Mouse (Mus musculus) embryonic facial prominence, embryonic 14.5 days (tissue): ENCODE results near the gene Zfp277. TPM values are rescaled to one million over a fixed set of nuclear protein-coding genes. Genes with fewer than 3 reads are reported as not detected.

Experiments used
- ATAC-seq: fragments of 200-750 bp; cut with Nextera tagmentation; 2 replicates; pipeline ENCODE4 v1.8.0; 2017; ENCODE audit warnings: low read depth, moderate number of reproducible peaks, moderate TSS enrichment
- DNase-seq: peaks from one replicate; pipeline ENCODE4 v3.0.0-alpha.2; 2015; ENCODE audit warnings: low spot score
- H3K27ac ChIP-seq: fragments of 300-500 bp; sonication (generic); replicated peaks from 2 replicates; pipeline ENCODE4 v1.5.1; 2014; ENCODE audit warnings: low read depth, mild to moderate bottlenecking, low read length, moderate library complexity
- H3K27me3 ChIP-seq: fragments of 300-500 bp; sonication (generic); replicated peaks from 2 replicates; pipeline ENCODE4 v1.6.1; 2014; ENCODE audit warnings: low read length; ENCODE audit not compliant: control insufficient read depth, insufficient read depth
- H3K36me3 ChIP-seq: fragments of 300-500 bp; sonication (generic); 2 replicates; pipeline ENCODE4 v1.6.1; 2014; ENCODE audit warnings: low read length, mixed read lengths; ENCODE audit not compliant: control insufficient read depth, insufficient read depth
- H3K4me1 ChIP-seq: fragments of 300-500 bp; sonication (generic); 2 replicates; pipeline ENCODE4 v1.6.1; 2014; ENCODE audit warnings: antibody characterized with exemption, low read length; ENCODE audit not compliant: control insufficient read depth, insufficient read depth
- H3K4me2 ChIP-seq: fragments of 300-500 bp; sonication (generic); 2 replicates; pipeline ENCODE4 v1.6.1; 2014; ENCODE audit warnings: low read depth, mild to moderate bottlenecking, low read length, moderate library complexity, mixed read lengths
- H3K4me3 ChIP-seq: fragments of 300-500 bp; sonication (generic); 2 replicates; pipeline ENCODE4 v1.5.1; 2014; ENCODE audit warnings: low read depth, mild to moderate bottlenecking, low read length
- H3K9ac ChIP-seq: fragments of 300-500 bp; sonication (generic); 2 replicates; pipeline ENCODE4 v1.6.1; 2014; ENCODE audit warnings: low read depth, mild to moderate bottlenecking, low read length, moderate library complexity, mixed read lengths
- H3K9me3 ChIP-seq: fragments of 300-500 bp; sonication (generic); 2 replicates; pipeline ENCODE4 v1.6.1; 2016; ENCODE audit warnings: low read length; ENCODE audit not compliant: control insufficient read depth
- WGBS: fragments of 180-500 bp; shearing (Covaris S2); extraction: QIAGEN DNeasy Blood & Tissue Kit; methylation state at CpG from one replicate; pipeline ENCODE4 v1.1.7; 2014; 5-methylcytosine and 5-hydroxymethylcytosine counted together
- polyA plus RNA-seq: library from polyadenylated mRNA; unstranded; fragments of >200 nt; fragmentation: Nextera tagmentation; extraction: Ambion mirVana; gene quantifications from 2 replicates; pipeline ENCODE4 v1.2.1, GENCODE M21; 2014

The Zfp277 gene
- polyA plus RNA-seq, 1 experiment from 2014 or later = 35.7 TPM

DNA sequence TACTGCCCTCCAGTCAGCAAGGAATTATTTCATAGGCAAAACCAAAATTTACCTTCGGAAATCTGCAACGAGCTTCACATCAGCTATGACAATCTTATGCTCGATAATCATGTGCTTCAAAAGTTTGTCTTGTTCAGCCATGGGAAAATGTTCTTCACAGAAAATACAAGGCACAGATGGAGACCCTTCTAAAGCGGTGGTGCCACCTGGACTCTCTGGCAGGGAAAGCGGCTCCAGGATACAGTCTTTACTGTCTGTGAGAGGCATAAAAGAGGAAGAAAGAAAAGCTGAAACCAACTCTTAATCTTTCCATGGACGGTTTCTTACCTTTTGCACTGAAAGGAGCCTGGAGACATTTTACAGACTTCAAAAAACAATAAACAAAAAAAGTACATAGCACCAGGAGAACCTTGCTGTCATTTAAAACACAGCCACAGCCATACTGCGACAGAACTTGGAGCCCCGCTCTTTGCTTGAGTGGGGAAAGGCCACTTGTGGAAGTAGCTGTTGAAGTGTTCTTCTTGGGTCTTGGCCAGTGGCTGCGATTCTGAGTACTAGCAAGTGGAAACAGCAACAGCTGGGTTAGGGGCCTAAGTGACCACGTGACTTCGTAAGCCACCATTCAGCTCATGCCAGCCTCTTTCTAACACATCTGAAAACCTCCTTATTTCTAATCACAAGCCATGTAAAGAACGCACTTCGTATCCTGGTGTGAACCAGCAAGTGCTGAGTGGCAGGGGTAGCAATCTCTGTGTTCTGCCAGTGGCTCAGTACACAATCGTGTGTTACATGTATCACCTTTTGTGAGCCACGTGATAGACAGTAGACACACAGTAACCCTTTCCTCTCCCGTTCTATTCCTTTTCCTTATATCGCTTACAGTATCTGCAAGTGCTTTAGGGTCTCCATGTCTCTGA lies 66.8 kb downstream of the Zfp277 start:
- ATAC-seq = no peak
- Histone ChIP-seq H3K9ac (no peak overlapping the region), H3K27me3 (no peaks in the 10 kb centered on the region), H3K4me1 (no peaks in the 10 kb centered on the region), H3K9me3 (no peaks in the 10 kb centered on the region), H3K4me3 (no peak overlapping the region), H3K36me3 (0 out of 2 replicates have a peak, but pooled peaks cover 11% of the 10 kb centered on the region), H3K27ac (no peak overlapping the region), H3K4me2 (no peak overlapping the region)
- peak; percentile 16 for DNase-seq
- WGBS = 84% methylated on average over 17 of the region's 17 CpGs

DNA sequence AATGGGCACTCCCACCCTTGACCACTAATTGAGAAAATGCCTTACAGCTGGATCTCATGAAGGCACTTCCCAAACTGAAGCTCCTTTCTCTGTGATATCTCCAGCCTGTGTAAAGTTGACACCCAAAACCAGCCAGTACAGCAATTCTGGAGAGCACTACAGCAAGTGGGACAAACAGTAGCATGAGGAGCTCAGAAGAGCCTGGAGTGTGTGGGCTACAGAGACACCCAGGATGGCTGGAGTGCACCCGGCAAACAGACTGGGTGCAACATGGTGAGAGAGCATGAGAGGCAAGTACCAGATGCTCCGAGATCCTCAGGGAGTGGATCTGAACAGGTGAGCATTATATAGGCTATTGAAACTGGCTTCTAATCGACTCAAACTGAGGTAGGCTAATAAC lies 93.8 kb downstream of the Zfp277 start:
- Histone ChIP-seq H3K4me2 (no peak overlapping the region), H3K27ac (no peak overlapping the region), H3K4me3 (no peak overlapping the region), H3K36me3 (no peaks in the 10 kb centered on the region), H3K4me1 (peaks cover 5% of the 10 kb centered on the region; the same call in 1 of the 2 replicates), H3K9me3 (no peaks in the 10 kb centered on the region), H3K27me3 (no peaks in the 10 kb centered on the region), H3K9ac (no peak overlapping the region)
- ATAC-seq (no peak), DNase-seq (no peak)
- WGBS = 76% methylated on average over 3 of the region's 3 CpGs

DNA sequence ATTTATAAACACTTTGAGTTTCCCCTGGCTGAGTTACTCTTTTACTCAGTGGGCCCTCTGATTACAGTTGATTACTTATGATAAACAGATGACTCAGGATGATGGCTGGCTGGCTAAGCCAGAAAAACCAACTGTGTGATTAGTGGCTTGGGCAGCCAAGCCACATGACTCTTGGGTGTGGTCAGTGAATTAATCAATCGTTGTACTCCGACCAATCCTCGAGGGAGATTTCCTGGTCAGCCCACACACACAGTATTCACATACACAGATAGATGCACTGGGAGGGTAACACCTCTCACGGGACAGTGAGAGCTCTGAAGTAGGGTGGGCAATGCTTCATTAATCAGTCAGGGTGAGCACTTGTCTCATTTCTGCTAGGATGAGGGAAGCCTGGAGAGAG lies 97.5 kb downstream of the Zfp277 start:
- Histone ChIP-seq H3K4me1 (peaks cover 5% of the 10 kb centered on the region; the same call in 1 of the 2 replicates), H3K27me3 (no peaks in the 10 kb centered on the region), H3K36me3 (no peaks in the 10 kb centered on the region), H3K9me3 (no peaks in the 10 kb centered on the region), H3K4me3 (no peak overlapping the region), H3K27ac (no peak overlapping the region), H3K4me2 (no peak overlapping the region), H3K9ac (no peak overlapping the region)
- ATAC-seq (peak; percentile 22; the same call in 1 of the 2 replicates), DNase-seq (peak; percentile 61)
- WGBS = 71% methylated on average over 4 of the region's 4 CpGs

DNA sequence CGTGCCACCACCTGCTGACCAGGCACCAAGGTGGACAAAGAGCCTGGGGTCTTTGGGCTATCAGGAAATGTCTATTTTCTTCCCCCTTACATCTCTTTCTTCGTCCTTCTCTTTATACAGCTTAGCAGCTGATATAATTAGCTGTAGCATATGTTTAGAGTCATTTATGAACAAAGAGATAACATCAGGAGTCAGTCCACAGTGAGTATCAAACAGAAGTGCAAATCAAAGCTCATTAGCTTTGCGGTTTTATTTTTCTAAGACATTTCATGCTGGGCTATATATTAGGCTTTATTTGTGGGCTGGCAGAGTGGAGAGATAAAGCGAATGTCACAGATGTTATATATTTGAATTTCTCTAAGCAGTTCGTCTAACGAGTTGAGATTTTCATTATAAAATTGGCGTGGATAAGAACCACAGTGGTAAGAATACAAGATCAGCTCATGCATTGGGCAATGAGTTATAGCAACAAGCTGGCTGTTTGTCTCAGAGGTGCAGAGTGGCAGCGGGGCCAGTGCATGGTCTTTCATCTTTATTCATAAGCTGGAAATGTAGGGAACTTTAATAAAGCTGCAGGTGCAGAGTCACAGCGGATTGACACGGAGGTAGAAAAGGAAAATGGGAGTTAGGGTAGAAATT lies 98.5 kb downstream of the Zfp277 start:
- no peaks in the 10 kb centered on the region for H3K27me3 ChIP-seq
- H3K9me3 ChIP-seq = no peaks in the 10 kb centered on the region
- 76% methylated on average over 10 of the region's 10 CpGs for WGBS
- H3K9ac ChIP-seq = no peak overlapping the region
- H3K4me3 ChIP-seq = no peak overlapping the region
- no peaks in the 10 kb centered on the region for H3K36me3 ChIP-seq
- no peak overlapping the region for H3K4me2 ChIP-seq
- H3K27ac ChIP-seq = no peak overlapping the region
- ATAC-seq (no peak), DNase-seq (no peak)
- H3K4me1 ChIP-seq = peaks cover 5% of the 10 kb centered on the region; the same call in 1 of the 2 replicates

DNA sequence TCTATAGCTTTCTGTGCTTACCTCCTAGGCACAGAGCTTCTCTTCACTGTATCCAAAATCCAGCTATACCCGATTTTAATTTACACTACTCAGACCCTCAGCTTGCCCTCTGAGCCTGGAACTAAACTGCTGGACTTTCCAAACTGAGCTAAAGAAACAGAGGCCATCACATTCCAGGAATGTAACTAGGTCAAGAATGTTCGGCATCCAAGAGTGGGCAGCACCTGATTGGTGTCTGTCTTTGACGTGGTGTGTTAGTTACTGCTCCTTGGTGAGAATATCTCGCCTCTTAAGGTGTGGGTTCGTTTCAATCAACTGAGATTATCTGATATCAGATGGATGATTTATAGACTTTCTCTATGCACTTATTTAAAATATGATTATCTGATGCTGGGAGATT lies 104.3 kb downstream of the Zfp277 start:
- WGBS = 51% methylated on average over 5 of the region's 5 CpGs
- H3K4me3 ChIP-seq = no peak overlapping the region
- H3K27ac ChIP-seq = no peak overlapping the region
- no peaks in the 10 kb centered on the region for H3K36me3 ChIP-seq
- no peak overlapping the region for H3K9ac ChIP-seq
- H3K27me3 ChIP-seq = no peaks in the 10 kb centered on the region
- no peaks in the 10 kb centered on the region for H3K4me1 ChIP-seq
- DNase-seq (no peak), ATAC-seq (no peak)
- no peaks in the 10 kb centered on the region for H3K9me3 ChIP-seq
- H3K4me2 ChIP-seq = no peak overlapping the region

DNA sequence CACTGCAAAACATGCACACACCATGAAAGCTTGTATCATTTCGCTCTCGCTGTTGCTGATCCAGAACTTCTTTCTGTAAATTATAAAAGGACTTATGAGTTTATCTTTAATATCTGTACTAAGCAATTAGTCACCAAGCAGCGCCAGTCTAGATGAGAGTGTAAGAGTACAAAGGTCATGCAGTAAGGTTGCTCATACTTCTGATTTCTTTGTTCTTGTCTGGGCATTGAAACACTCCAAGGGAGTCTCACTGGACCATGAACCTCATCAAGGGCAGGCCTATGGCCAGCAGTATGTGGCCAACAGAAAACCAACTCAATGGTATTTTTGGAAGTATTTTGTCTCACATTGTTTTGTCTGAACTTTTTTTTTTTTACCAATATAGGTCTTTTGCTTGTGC lies 110.4 kb downstream of the Zfp277 start:
- ATAC-seq = no peak
- DNase-seq = no peak
- H3K4me1 ChIP-seq = no peaks in the 10 kb centered on the region
- 94% methylated on average over 3 of the region's 3 CpGs for WGBS
- no peak overlapping the region for H3K4me2 ChIP-seq
- H3K36me3 ChIP-seq = no peaks in the 10 kb centered on the region; the same call in 1 of the 2 replicates
- no peaks in the 10 kb centered on the region for H3K9me3 ChIP-seq
- H3K4me3 ChIP-seq = no peak overlapping the region
- H3K27me3 ChIP-seq = no peaks in the 10 kb centered on the region
- H3K27ac ChIP-seq = no peak overlapping the region
- no peak overlapping the region for H3K9ac ChIP-seq

DNA sequence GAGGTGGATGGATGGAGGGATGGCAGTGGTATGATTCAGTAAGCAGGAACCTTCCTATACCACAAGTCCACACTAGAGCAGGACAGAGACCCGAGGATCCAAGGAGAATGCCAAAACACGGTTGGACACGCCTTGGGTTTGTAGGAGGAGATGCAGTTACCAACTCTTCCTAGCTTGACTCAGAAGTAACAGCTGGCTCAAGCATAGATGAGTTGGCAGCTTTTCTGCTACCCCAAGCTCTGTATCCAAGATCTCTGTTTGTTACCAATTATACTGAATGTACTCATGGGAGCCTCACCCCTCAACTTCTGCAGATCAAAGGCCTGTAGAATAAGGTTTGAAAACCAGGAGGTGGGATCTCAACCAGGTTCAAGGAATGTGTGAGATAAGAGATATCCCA lies 114.2 kb downstream of the Zfp277 start:
- Histone ChIP-seq H3K9ac (no peak overlapping the region), H3K9me3 (no peaks in the 10 kb centered on the region), H3K4me1 (no peaks in the 10 kb centered on the region), H3K27me3 (no peaks in the 10 kb centered on the region), H3K4me3 (no peak overlapping the region), H3K4me2 (no peak overlapping the region), H3K27ac (no peak overlapping the region), H3K36me3 (no peaks in the 10 kb centered on the region; the same call in 1 of the 2 replicates)
- no peak for DNase-seq
- ATAC-seq = no peak
- 92% methylated on average over 3 of the region's 3 CpGs for WGBS

DNA sequence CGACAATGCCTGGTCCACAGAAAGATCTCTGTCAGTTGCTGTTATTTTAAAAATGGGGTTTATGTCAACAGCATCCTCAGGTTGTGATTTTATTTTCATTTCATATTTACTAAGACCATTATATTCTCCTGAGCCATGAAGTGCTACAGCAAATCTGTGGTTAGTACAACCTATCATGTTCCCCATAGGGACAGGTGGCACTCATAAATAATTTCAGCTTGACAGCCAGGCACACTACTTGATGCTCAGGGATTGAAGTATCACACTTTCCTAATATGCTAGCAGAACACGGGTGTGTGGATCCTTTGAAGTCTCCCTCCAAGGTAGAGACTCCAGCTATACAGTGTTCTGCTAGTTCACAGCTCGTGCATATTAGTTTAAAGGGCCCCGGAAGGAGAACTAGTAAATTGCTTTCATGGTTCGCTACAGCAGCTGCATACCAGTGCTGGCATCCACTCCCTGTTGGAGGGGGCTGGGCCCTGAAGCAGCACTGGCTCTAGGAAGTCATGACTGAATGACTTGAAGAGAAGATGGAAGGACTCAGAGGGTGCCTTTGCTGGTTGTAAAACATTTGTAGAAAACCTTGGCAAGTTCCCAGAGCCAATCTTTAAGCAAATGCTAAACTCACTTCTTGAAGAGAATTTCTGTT lies 118.6 kb downstream of the Zfp277 start:
- H3K4me3 ChIP-seq = no peak overlapping the region
- 46% methylated on average over 5 of the region's 5 CpGs for WGBS
- H3K4me2 ChIP-seq = no peak overlapping the region
- no peaks in the 10 kb centered on the region for H3K27me3 ChIP-seq
- DNase-seq (peak; percentile 28), ATAC-seq (no peak)
- no peaks in the 10 kb centered on the region for H3K36me3 ChIP-seq
- H3K27ac ChIP-seq = no peak overlapping the region
- H3K4me1 ChIP-seq = no peaks in the 10 kb centered on the region
- H3K9me3 ChIP-seq = no peaks in the 10 kb centered on the region
- no peak overlapping the region for H3K9ac ChIP-seq
